Mouse (Mus musculus) myocyte (in vitro differentiated cells): Measurements from ENCODE around the gene Cap2. TPM values are rescaled to one million over a fixed set of nuclear protein-coding genes. Genes with fewer than 3 reads are reported as not detected.

Experiments
- H3K27me3 ChIP-seq: one replicate; pipeline ENCODE4 v1.6.1; 2011; ENCODE audit not compliant: control insufficient read depth, insufficient read depth, insufficient read length
- H3K36me3 ChIP-seq: one replicate; pipeline ENCODE4 v1.6.1; 2011; ENCODE audit not compliant: control insufficient read depth, insufficient read depth
- H3K4me2 ChIP-seq: one replicate; pipeline ENCODE4 v1.6.1; 2011; ENCODE audit warnings: low read depth, control low read depth
- H3K4me3 ChIP-seq: one replicate; pipeline ENCODE4 v1.5.1; 2011; ENCODE audit warnings: mild to moderate bottlenecking, control low read depth, moderate library complexity
- H3K79me2 ChIP-seq: one replicate; pipeline ENCODE4 v1.6.1; 2011; ENCODE audit not compliant: control insufficient read depth, insufficient read depth
- H3ac ChIP-seq: one replicate; pipeline ENCODE4 v1.6.1; 2011; ENCODE audit not compliant: control insufficient read depth, insufficient read length
- CEBPB ChIP-seq: IDR thresholded peaks from 2 replicates; pipeline ENCODE4 v1.6.1; 2011; ENCODE audit warnings: mild to moderate bottlenecking, moderate library complexity; ENCODE audit not compliant: poor library complexity, insufficient read depth, severe bottlenecking
- E2F4 ChIP-seq: IDR thresholded peaks from one replicate; pipeline ENCODE4 v1.6.1; 2011; ENCODE audit warnings: mild to moderate bottlenecking, control low read depth, moderate library complexity; ENCODE audit not compliant: insufficient read depth
- MAX ChIP-seq: IDR thresholded peaks from one replicate; pipeline ENCODE4 v1.6.1; 2011; ENCODE audit warnings: low read depth, mild to moderate bottlenecking, control low read depth
- MYOD1 ChIP-seq, 3 experiments: IDR thresholded peaks; one replicate each; pipeline ENCODE4 v1.6.1; 2011; ENCODE audit warnings: control low read depth in 2 of 3, low read depth in 2 of 3, mild to moderate bottlenecking in 2 of 3, moderate library complexity in 1 of 3; ENCODE audit not compliant: insufficient read length in 2 of 3, control insufficient read depth in 1 of 3
- MYOG ChIP-seq, 3 experiments: IDR thresholded peaks; one replicate each; pipeline ENCODE4 v1.6.1; 2011; ENCODE audit warnings: control low read depth in 2 of 3, low read depth in 2 of 3, mild to moderate bottlenecking in 2 of 3; ENCODE audit not compliant: insufficient read length in 2 of 3, control insufficient read depth in 1 of 3, insufficient read depth in 1 of 3
- POLR2A ChIP-seq: IDR thresholded peaks from one replicate; pipeline ENCODE4 v1.6.1; 2011; ENCODE audit warnings: low read depth, mild to moderate bottlenecking, control low read depth, moderate library complexity; ENCODE audit not compliant: insufficient read length
- POLR2AphosphoS2 ChIP-seq: IDR thresholded peaks from one replicate; pipeline ENCODE4 v1.6.1; 2011; ENCODE audit warnings: low read depth, control low read depth; ENCODE audit not compliant: insufficient read length
- REST ChIP-seq: IDR thresholded peaks from one replicate; pipeline ENCODE4 v1.6.1; 2011; ENCODE audit warnings: mild to moderate bottlenecking, control low read depth, moderate library complexity; ENCODE audit not compliant: insufficient read depth, insufficient read length
- SRF ChIP-seq: IDR thresholded peaks from one replicate; pipeline ENCODE4 v1.6.1; 2011; ENCODE audit warnings: low read depth; ENCODE audit not compliant: control insufficient read depth, insufficient read length
- TCF12 ChIP-seq: IDR thresholded peaks from one replicate; pipeline ENCODE4 v1.6.1; 2011; ENCODE audit warnings: mild to moderate bottlenecking, control low read depth; ENCODE audit not compliant: poor library complexity, insufficient read depth, severe bottlenecking
- TCF3 ChIP-seq: IDR thresholded peaks from one replicate; pipeline ENCODE4 v1.6.1; 2011; ENCODE audit warnings: low read depth, control low read depth; ENCODE audit not compliant: insufficient read length
- USF1 ChIP-seq: IDR thresholded peaks from one replicate; pipeline ENCODE4 v1.6.1; 2011; ENCODE audit warnings: low read depth, mild to moderate bottlenecking, control low read depth, moderate library complexity
- polyA plus RNA-seq: library from polyadenylated mRNA; unstranded; fragments of >200 nt; fragmentation: generic; extraction: Trizol; gene quantifications from one replicate; pipeline ENCODE4 v1.2.1, GENCODE M21; 2012; ENCODE audit warnings: missing spikeins

Cap2 gene
- polyA plus RNA-seq, 1 experiment = 47.4 TPM

DNA sequence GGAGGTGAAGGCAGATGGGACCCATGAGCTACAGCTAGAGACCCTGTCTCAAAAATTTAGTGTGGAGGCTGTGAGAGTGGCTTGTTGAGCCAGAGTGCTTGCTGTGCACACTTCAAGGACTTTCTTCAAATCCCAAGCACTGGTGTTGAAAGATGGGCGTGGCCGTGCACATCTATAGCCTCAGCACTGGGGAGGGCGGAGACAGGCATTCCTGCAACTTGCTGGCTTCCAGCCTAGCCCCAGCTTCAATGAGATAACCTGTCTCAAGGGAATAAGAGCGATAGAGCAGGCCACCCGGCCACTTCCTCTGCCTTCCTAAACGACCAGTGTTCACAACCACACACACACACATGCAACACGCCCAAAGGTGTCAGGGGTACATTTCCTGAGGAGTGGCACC, 14.5 kb downstream of the Cap2 start:
- H3K4me2 ChIP-seq = no peak overlapping the region
- H3K4me3 ChIP-seq = no peak overlapping the region
- no peaks in the 10 kb centered on the region for H3K79me2 ChIP-seq
- H3K36me3 ChIP-seq = no peaks in the 10 kb centered on the region
- TF ChIP-seq POLR2A (no peak), MYOG (IDR thresholded peaks at IDR 0.05; ENCODE audit: control insufficient read depth in 1 of 3, insufficient read depth in 1 of 3, insufficient read length in 2 of 3, low read depth in 2 of 3) (peak in 1 of 3 experiments; percentile 3)
- no peak overlapping the region for H3ac ChIP-seq
- no peaks in the 10 kb centered on the region for H3K27me3 ChIP-seq

DNA sequence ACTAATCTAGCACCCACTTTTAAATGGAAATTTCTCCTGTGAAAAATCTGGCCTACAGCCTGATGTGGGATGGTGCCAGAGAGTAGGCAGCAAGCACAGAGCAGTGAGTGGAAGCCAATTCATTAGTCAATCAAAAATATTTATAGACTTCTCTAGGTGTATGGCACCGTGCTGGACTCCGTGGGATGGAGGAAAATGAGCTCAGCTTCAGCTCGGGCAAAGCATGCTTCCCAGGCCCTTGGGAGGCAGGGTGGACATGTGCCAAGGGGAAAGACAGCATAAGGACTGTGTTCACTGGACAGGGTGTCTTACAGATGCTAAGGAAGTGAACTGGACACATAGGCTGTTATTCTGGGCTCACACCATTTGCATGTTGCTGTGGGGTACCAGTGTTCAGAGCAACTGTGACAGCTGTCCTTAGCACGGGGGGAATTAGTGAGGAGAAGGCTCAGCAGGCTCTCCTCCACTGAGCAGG, 15.6 kb downstream of the Cap2 start:
- Histone ChIP-seq H3K79me2 (no peaks in the 10 kb centered on the region), H3K4me3 (no peak overlapping the region), H3K27me3 (no peaks in the 10 kb centered on the region), H3ac (no peak overlapping the region), H3K4me2 (peak overlapping the region; percentile 27), H3K36me3 (no peaks in the 10 kb centered on the region)
- peak in 2 of 3 experiments; percentile 60 to 81 for TF ChIP-seq MYOD1 (IDR thresholded peaks at IDR 0.05; ENCODE audit: control insufficient read depth in 1 of 3, insufficient read length in 2 of 3, low read depth in 2 of 3)
- no peak for TF ChIP-seq USF1
- peak; percentile 35 for TF ChIP-seq TCF12
- TF ChIP-seq TCF3 = no peak
- TF ChIP-seq E2F4 = no peak
- peak; percentile 22 to 81 (median 67) for TF ChIP-seq MYOG (IDR thresholded peaks at IDR 0.05; ENCODE audit: control insufficient read depth in 1 of 3, insufficient read depth in 1 of 3, insufficient read length in 2 of 3, low read depth in 2 of 3)
- TF ChIP-seq SRF = no peak
- no peak for TF ChIP-seq REST

DNA sequence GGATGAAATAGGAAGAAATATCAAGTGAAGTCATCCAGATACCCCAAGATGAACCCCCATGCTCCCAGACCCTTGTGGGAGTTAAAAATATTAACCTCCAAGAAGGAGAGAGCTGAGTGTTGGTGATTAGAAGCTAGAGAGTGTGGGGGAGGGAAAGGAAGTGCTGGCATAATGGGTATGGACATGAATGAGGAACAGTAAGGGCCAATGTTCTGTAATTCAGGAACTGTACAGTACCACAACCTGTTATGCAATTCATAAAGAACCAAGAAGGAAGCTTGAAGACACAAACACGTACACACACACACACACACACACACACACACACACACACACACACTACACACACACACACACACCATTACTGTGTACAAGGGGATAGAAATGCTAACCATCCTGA, 19.8 kb downstream of the Cap2 start:
- Histone ChIP-seq H3K4me2 (no peak overlapping the region), H3ac (no peak overlapping the region), H3K36me3 (no peaks in the 10 kb centered on the region), H3K4me3 (no peak overlapping the region), H3K27me3 (no peaks in the 10 kb centered on the region), H3K79me2 (no peaks in the 10 kb centered on the region)
- TF ChIP-seq TCF12 (no peak), REST (no peak), MAX (no peak), E2F4 (no peak), POLR2AphosphoS2 (no peak), TCF3 (no peak), MYOG (IDR thresholded peaks at IDR 0.05; ENCODE audit: control insufficient read depth in 1 of 3, insufficient read depth in 1 of 3, insufficient read length in 2 of 3, low read depth in 2 of 3) (no peak), SRF (no peak), MYOD1 (IDR thresholded peaks at IDR 0.05; ENCODE audit: control insufficient read depth in 1 of 3, insufficient read length in 2 of 3, low read depth in 2 of 3) (no peak), USF1 (no peak), POLR2A (no peak), CEBPB (no peak)

DNA sequence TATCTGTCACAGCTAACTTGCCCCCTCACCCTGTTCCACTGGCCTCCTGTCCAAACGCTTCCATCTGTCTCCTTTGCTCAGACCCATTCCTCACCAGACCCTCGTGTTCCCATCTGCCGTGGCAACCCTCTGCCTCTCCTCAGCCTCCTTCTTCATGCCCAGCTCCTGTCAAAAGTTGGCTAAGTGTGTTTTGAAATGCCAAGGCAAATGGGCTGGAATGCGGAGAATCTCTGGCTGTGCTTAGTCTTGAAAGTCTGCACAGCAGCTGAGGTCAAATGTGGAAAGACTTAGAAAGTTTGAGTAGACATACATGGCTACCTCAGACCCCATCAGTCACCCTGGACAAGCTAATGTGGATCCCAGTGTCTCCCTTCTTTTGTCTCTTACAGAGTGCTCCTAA, 21.1 kb downstream of the Cap2 start:
- no peak for TF ChIP-seq POLR2A
- TF ChIP-seq TCF12 = peak; percentile 69
- peak; percentile 61 to 85 (median 82) for TF ChIP-seq MYOD1 (IDR thresholded peaks at IDR 0.05; ENCODE audit: control insufficient read depth in 1 of 3, insufficient read length in 2 of 3, low read depth in 2 of 3)
- no peak for TF ChIP-seq CEBPB
- no peak for TF ChIP-seq SRF
- no peak for TF ChIP-seq MAX
- TF ChIP-seq MYOG (IDR thresholded peaks at IDR 0.05; ENCODE audit: control insufficient read depth in 1 of 3, insufficient read depth in 1 of 3, insufficient read length in 2 of 3, low read depth in 2 of 3) = peak in 2 of 3 experiments; percentile 76 to 87
- peak; percentile 20 for TF ChIP-seq TCF3
- TF ChIP-seq POLR2AphosphoS2 = no peak
- TF ChIP-seq REST = no peak
- TF ChIP-seq USF1 = no peak
- no peak for TF ChIP-seq E2F4
- H3K79me2 ChIP-seq = no peaks in the 10 kb centered on the region
- no peak overlapping the region for H3K4me3 ChIP-seq
- H3K27me3 ChIP-seq = no peaks in the 10 kb centered on the region
- H3ac ChIP-seq = no peak overlapping the region
- no peaks in the 10 kb centered on the region for H3K36me3 ChIP-seq
- H3K4me2 ChIP-seq = no peak overlapping the region

DNA sequence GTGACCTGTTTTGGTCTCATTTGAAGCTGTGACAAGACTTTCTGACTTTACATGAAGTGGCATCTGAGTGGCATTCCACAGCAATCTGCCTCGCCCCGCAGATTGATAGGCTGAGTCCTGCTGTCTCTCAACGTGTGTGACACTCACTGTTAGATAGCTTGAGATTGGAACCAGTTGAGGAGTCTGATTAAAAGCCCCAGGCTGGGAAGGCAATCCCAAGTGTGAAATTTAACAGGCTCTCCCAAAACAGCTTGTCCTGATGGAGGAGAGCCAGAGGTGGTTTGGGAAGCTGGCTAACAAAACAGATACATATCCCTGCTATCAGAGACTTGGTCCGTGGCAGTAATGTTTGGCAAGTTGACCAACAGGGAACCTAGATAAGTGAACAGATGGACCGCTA, 21.6 kb downstream of the Cap2 start:
- H3K4me3 ChIP-seq = no peak overlapping the region
- no peaks in the 10 kb centered on the region for H3K27me3 ChIP-seq
- no peaks in the 10 kb centered on the region for H3K79me2 ChIP-seq
- TF ChIP-seq TCF3 (no peak), CEBPB (no peak), MYOG (IDR thresholded peaks at IDR 0.05; ENCODE audit: control insufficient read depth in 1 of 3, insufficient read depth in 1 of 3, insufficient read length in 2 of 3, low read depth in 2 of 3) (no peak), MYOD1 (IDR thresholded peaks at IDR 0.05; ENCODE audit: control insufficient read depth in 1 of 3, insufficient read length in 2 of 3, low read depth in 2 of 3) (no peak), E2F4 (no peak), SRF (no peak), POLR2A (no peak), TCF12 (no peak), REST (no peak), POLR2AphosphoS2 (no peak), MAX (no peak), USF1 (no peak)
- H3K36me3 ChIP-seq = no peaks in the 10 kb centered on the region
- H3K4me2 ChIP-seq = no peak overlapping the region
- H3ac ChIP-seq = no peak overlapping the region
